Mouse (Mus musculus): ENCODE measurements around the gene Nfrkb.

The Nfrkb gene

GRCm38 (mm10) chr9:31430011-31430410, 44.0 kb downstream of the Nfrkb start:
- no peak for DNase-seq

- DNase-seq: no peak
Measured at GRCm38 (mm10) chr9:31431751-31432150, 45.8 kb downstream of the Nfrkb start.

- no peak for DNase-seq
Measured at GRCm38 (mm10) chr9:31432336-31432975, 46.5 kb downstream of the Nfrkb start.

GRCm38 (mm10) chr9:31433431-31433830, 47.4 kb downstream of the Nfrkb start:
- DNase-seq: no peak

GRCm38 (mm10) chr9:31435415-31435814, 49.4 kb downstream of the Nfrkb start:
- DNase-seq: no peak

GRCm38 (mm10) chr9:31437861-31438260, 51.9 kb downstream of the Nfrkb start:
- DNase-seq: no peak

- no peak for DNase-seq
Measured at GRCm38 (mm10) chr9:31438834-31439233, 52.8 kb downstream of the Nfrkb start.

GRCm38 (mm10) chr9:31439341-31439740, 53.3 kb downstream of the Nfrkb start:
- DNase-seq: no peak

- no peak for DNase-seq
Measured at GRCm38 (mm10) chr9:31440366-31440765, 54.4 kb downstream of the Nfrkb start.

- no peak for DNase-seq
Measured at GRCm38 (mm10) chr9:31441487-31441886, 55.5 kb downstream of the Nfrkb start.

- DNase-seq: no peak
Measured at GRCm38 (mm10) chr9:31444236-31444635, 58.2 kb downstream of the Nfrkb start.

- DNase-seq: no peak
Measured at GRCm38 (mm10) chr9:31449145-31449772, 63.3 kb downstream of the Nfrkb start.

- no peak for DNase-seq
Measured at GRCm38 (mm10) chr9:31452166-31452565, 66.2 kb downstream of the Nfrkb start.

- DNase-seq: no peak
Measured at GRCm38 (mm10) chr9:31454356-31454755, 68.4 kb downstream of the Nfrkb start.

GRCm38 (mm10) chr9:31463190-31463589, 77.2 kb downstream of the Nfrkb start:
- DNase-seq: no peak

- DNase-seq: no peak
Measured at GRCm38 (mm10) chr9:31463692-31464474, 77.9 kb downstream of the Nfrkb start, which contains the start of gene Tmem45b. Gene Tmem45b, minus strand, starts transcription at chr9:31464462.

Data from thymus, adult 18-20 months (tissue).